Mouse (Mus musculus) thymus, postnatal 4 days (tissue): ENCODE data around the gene Ttc21a.

Source experiments
- DNase-seq: peaks from one replicate; pipeline ENCODE4 v3.0.0; 2021

Ttc21a gene

GRCm38 (mm10) chr9:119941861-119942260, 4.5 kb downstream of the Ttc21a start:
- DNase-seq: no peak

GRCm38 (mm10) chr9:119943326-119943725, 5.9 kb downstream of the Ttc21a start:
- no peak for DNase-seq

- peak; percentile 88 for DNase-seq
Observed at GRCm38 (mm10) chr9:119945173-119945900, 7.9 kb downstream of the Ttc21a start.

- DNase-seq: no peak
Observed at GRCm38 (mm10) chr9:119948804-119949203, 11.4 kb downstream of the Ttc21a start.

GRCm38 (mm10) chr9:119950434-119950833, 13.0 kb downstream of the Ttc21a start:
- DNase-seq: no peak

DNA sequence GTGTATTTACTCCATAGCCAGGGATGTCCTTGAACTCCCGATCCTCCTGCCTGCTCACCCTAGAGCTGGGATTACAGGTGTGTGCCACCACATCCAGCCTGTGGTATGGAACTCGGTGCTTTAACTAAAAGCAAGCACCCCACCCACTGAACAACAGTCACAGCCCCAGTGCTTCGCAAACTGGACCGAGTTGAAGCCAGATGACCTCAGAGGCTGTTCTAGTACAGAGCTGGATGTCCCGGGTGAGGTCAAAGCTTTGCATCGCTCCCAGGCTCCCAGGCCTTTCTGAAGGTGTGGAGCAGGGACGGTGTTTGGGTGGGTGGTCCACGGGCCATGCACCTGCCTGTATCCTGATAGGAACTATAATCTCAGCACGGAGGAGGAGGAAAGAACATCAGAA, 14.0 kb downstream of the Ttc21a start:
- no peak for DNase-seq

DNA sequence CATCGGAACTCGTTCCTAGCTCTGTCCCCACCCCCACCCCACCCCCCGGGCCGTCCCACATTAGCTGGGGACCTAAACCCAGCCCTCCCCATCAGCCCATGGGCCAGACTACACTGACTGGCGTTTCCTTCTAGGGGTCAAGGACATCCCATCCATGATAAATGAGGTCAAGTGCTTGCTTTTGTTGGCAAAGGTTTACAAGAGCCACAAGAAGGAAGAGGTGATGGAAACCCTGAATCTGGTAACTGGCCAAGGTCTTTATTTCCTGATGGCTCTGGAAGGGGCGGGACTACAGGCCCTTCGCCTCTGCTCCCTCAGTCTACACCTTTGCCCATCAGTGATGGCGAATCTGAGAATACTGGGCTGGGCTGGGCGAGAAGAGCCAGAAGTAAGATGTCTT, 21.4 kb downstream of the Ttc21a start:
- DNase-seq: no peak

DNA sequence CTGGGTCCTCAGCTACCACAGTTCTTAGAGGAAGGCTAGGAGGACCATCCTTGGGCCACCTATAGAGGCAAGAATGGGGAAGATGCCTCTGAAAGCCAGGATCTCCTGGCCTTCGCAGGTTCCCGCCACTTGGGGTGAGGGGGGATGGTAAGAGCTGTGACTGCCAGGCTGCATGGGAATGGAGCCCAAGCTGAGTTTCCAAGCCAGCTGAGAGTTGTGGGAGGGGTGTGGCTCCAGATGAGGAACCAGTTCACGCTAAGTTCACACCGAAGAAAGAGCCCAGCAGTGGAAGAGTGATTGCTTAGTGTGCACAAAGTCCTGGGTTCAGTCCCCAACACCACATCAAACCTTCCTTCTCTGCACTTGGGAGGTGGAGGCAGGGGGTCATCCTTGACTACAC, 24.8 kb downstream of the Ttc21a start:
- DNase-seq: no peak

GRCm38 (mm10) chr9:119962987-119963667, 25.7 kb downstream of the Ttc21a start:
- DNase-seq: peak; percentile 91

DNA sequence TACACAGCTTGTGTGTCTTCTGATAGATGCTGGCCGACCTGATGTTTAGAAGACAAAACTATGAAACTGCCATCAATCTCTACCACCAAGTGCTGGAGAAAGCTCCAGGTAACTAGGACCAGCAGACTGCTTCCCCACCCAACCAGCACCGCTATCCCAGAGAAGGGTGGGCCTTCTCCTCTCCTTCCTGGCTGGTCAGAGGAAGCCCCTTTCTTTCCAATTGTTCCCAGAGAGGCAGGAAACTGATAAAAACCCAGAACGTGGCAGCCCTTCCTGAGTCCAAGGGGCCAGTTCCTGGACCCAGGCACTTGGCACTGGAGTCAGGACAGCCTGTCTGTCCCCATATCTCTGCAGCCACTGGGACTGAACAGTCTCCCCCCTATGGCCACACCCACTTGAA, 26.8 kb downstream of the Ttc21a start:
- DNase-seq: no peak

DNA sequence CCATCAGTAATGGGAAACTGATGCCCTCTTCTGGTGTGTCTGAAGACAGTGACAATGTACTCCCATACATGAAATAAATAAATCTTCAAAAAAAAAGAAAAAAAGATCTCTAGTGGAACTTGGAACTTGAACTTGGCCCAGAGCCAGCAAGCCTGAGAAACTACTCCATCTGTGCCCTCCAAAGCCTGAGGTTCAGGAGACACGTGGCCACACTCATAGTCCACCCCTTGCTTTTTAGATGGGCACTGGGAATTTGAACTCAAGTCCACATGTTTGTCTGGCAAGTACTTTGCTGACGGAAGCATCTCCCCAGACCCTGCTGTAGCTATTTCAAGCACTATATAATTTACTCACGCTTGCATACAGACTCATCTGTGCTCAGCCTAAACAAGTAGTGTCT, 27.8 kb downstream of the Ttc21a start:
- DNase-seq: no peak

DNA sequence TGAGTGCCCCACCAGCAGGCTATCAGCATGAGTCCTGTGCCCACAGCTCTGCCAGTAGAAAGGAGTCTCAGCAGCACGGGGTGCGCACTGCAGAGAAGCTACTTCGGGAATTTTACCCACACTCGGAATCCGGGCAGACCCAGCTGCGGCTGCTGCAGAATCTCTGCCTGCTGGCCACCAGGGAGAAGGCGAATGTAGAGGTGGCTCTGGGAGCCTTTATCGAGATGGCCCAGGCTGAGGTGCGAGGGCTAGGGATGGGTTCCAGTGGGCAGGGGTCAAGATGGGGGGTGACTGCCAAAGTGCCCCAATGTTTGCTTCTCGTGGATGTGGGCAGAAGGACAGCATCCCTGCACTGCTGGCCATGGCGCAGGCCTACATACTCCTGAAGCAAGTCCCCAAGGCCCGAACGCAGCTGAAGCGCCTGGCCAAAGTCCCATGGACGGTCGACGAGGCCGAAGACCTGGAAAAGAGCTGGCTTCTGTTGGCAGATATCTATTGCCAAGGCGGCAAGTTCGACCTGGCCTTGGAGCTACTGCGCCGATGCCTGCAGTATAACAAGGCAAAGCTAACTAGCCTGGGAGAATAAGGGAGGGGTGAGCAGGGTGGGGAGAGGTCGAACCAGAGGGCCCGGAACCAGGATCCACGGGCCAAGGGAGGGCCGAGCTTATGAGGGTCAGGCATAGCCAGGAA, 29.0 kb downstream of the Ttc21a start:
- DNase-seq: no peak

DNA sequence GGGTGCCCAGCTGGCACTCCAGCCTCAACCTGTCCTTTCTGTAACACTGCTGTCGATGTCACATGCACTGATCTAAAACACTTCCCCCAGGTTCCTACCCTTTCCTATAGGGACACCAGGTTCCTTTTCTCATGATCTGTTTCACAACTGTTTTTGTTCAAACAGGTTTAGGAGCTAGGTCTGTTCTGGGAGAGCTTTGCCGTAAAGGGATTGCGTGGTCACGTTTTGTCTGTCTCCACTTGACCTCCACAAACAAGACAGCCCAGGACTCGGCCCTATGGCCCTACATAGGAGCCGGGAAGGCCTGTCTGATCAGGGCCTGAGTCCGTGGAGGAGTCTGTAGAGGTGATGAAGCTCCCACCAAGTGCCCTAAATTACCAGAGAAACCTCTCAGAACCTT, 32.4 kb downstream of the Ttc21a start:
- no peak for DNase-seq

DNA sequence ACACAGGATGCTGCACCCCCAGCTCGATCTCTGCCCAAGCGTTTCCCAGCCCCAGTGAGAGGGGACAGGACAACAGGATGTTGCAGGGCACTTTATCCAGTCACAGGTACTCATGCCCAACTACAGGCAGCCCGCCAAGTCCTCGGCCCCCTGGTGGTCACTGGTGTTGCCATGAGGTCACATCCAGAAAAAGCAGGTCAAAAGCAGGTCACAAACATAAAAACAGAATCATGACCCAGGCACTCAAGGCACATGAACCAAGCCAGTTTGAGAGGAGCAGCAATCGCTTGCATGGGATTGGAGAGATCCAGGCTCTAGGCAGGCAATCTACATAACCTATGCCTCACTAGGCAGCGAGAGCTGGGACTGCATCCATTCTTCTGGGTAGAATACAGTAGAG, 32.8 kb downstream of the Ttc21a start:
- peak; percentile 82 for DNase-seq

- no peak for DNase-seq
Observed at GRCm38 (mm10) chr9:119970763-119971656, 33.6 kb downstream of the Ttc21a start.

- DNase-seq: no peak
Observed at GRCm38 (mm10) chr9:119972166-119972565, 34.8 kb downstream of the Ttc21a start.

DNA sequence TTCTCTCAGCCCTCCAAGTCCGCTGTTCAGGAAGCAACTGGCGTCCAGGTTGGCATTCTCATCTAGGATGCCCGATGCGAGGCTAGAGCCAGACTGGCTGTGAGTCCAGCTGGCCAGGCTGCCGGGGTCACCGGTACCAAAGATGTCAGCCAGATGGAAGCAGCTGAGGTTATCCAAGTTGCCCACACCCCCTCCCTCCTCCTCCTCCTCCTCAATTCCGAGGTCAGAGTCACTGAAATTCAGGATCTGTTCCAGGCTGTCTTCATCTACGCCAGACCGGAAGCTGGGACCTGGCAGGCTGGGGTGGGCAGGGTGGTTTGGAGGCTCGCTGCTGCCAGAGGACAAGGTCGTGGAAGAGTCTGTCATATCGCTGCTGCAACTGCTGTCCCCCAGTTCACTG, 35.2 kb downstream of the Ttc21a start:
- no peak for DNase-seq

DNA sequence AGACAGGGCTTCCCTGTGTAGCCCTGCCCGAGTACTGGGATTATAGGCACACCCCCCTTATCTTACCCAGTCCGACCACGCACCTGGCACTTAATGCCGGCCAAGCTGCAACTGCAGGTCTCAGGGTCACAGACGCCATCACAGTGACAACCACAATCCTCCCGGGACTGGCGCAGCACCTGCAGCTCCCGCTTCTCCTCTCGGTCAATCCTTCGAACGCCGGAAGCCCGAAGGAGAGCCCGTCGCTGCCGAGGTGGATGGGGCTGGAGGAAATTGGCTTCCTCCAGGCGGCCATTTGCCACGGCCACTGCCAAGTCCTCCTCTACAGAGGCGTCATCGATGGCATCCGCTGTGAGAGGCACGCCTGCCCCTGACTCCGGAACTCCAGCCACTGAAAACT, 35.9 kb downstream of the Ttc21a start:
- DNase-seq: no peak

DNA sequence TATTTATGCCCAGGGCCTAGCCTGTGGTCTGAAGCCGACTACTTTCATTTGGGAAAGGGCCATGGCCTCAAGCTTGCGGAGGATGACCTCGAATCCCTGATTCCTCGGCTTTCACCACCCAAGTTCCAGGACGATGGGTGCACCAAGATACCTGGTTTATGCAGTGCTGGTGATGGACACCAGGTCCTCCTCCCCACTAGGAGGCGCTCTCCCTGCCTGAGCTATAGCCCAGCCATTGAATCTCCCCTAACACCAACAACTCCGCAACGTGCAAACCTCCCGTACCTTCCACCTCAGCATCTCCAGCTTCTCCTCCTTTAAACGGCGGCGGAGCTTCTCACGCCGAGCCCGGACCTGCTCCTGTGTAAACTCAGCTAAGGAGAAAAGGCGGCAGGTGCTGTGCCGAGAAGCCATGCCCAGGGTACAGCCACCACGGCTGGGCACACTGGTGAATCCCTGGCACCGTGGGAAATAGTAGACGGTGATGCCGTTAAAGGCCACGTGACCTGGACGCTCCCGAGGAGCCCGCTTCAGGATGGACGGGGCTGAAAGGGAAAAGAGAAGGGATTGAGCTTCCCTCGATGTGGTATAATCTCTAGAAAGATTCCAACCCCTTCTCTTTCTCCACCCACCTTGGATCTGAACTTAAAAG, 36.6 kb downstream of the Ttc21a start:
- peak; percentile 79 for DNase-seq

- peak; percentile 56 for DNase-seq
Observed at GRCm38 (mm10) chr9:119974609-119975008, 37.2 kb downstream of the Ttc21a start.

- DNase-seq: no peak
Observed at GRCm38 (mm10) chr9:119975286-119975685, 37.9 kb downstream of the Ttc21a start.
